14 mouse cellular contexts compared by ENCODE assay signal in genomic region chr1:135676247-135676646, GRCm38 (mm10).
"Had no signal": no experiment of that assay in that cellular context is flagged by ENCODE, and none has a peak within 500 bp of the region (broad histone marks: within the 10 kb centered on the region; RNA-seq: fewer than 3 reads in every experiment).

No protein-coding gene starts in this region.

- H3K4me3 ChIP-seq: kidney, embryonic 15.5 days; limb, embryonic 13.5 days; megakaryocyte, embryonic 14.5 days; midbrain, embryonic 15.5 days; neural tube, embryonic 15.5 days had no signal

- H3K9me3 ChIP-seq: kidney, embryonic 15.5 days; limb, embryonic 13.5 days; megakaryocyte, embryonic 14.5 days; midbrain, embryonic 15.5 days; neural tube, embryonic 15.5 days had no signal

- H3K27me3 ChIP-seq: kidney, embryonic 15.5 days; limb, embryonic 13.5 days; megakaryocyte, embryonic 14.5 days; midbrain, embryonic 15.5 days; neural tube, embryonic 15.5 days had no signal

- DNase-seq: kidney, postnatal 14 days; left cerebral cortex, postnatal 4 days; lung, adult 18-20 months; right cerebral cortex, adult 18-20 months; right cerebral cortex, postnatal 25 days; thymus, postnatal 36 days had no signal

- ATAC-seq: midbrain, embryonic 15.5 days had no signal

- H3K27ac ChIP-seq: kidney, embryonic 15.5 days; limb, embryonic 13.5 days; liver, embryonic 14.5 days; macrophage; midbrain, embryonic 15.5 days; neural tube, embryonic 15.5 days had no signal

- H3K9ac ChIP-seq: kidney, embryonic 15.5 days; limb, embryonic 13.5 days; liver, embryonic 14.5 days; midbrain, embryonic 15.5 days; neural tube, embryonic 15.5 days had no signal

- H3K36me3 ChIP-seq: kidney, embryonic 15.5 days; limb, embryonic 13.5 days; midbrain, embryonic 15.5 days; neural tube, embryonic 15.5 days had no signal

- H3K4me2 ChIP-seq: kidney, embryonic 15.5 days; limb, embryonic 13.5 days; midbrain, embryonic 11.5 days; midbrain, embryonic 15.5 days; neural tube, embryonic 15.5 days had no signal
